Mouse (Mus musculus) macrophage (primary cell): Measurements from ENCODE around the gene R3hdm2. TPM values are rescaled to one million over a fixed set of nuclear protein-coding genes. Genes with fewer than 3 reads are reported as not detected.

Experiments
- H3K27ac ChIP-seq: fragments of 350-480 bp; formaldehyde crosslinking; 2 replicates; pipeline ENCODE4 v1.9.0; 2021
- H3K36me3 ChIP-seq: fragments of 350-480 bp; formaldehyde crosslinking; 2 replicates; pipeline ENCODE4 v1.9.0; 2021; ENCODE audit errors: inconsistent target
- H3K4me3 ChIP-seq: fragments of 350-480 bp; formaldehyde crosslinking; 2 replicates; pipeline ENCODE4 v1.9.0; 2021; ENCODE audit errors: inconsistent target
- H3K79me2 ChIP-seq: fragments of 350-480 bp; formaldehyde crosslinking; 2 replicates; pipeline ENCODE4 v1.9.0; 2021; ENCODE audit errors: inconsistent target
- WGBS: methylation state at CpG from one replicate; pipeline ENCODE4 v1.1.7; 2026; ENCODE audit warnings: inconsistent platforms; ENCODE audit not compliant: missing documents; 5-methylcytosine and 5-hydroxymethylcytosine counted together
- polyA plus RNA-seq: library from polyadenylated mRNA; stranded (reverse); fragments of 250-400 nt; gene quantifications from 3 replicates; pipeline ENCODE4 v1.2.4, GENCODE M21; 2018; ENCODE audit warnings: inconsistent platforms

Gene R3hdm2
- polyA plus RNA-seq, 1 experiment from 2014 or later = 168 TPM

DNA sequence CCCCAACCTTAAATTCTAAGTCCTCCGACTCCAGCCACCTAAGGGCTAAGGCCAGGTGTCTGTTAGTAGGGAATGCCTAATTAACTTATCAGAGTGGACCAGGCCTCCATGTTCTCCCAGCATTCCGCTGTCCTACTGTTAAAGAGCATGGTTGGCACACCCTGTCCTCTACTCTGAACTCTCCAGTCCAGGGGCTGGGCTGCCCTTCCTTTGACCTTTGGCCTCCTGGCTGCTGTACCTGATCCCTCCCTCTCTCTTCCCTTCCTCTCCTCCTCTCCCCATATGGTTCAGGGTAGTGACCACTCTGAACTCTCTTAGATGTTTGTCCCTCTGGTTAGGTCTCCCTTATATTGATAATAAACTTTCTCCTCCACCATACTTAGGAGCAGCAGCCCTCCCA is 45.7 kb downstream of the R3hdm2 start:
- 98% methylated on average over 2 of the region's 2 CpGs for WGBS
- Histone ChIP-seq H3K79me2 (peaks cover 53% of the 10 kb centered on the region; the same call in 1 of the 2 replicates), H3K4me3 (no peak overlapping the region), H3K36me3 (0 out of 2 replicates have a peak, but pooled peaks cover under 1% of the 10 kb centered on the region), H3K27ac (no peak overlapping the region)

DNA sequence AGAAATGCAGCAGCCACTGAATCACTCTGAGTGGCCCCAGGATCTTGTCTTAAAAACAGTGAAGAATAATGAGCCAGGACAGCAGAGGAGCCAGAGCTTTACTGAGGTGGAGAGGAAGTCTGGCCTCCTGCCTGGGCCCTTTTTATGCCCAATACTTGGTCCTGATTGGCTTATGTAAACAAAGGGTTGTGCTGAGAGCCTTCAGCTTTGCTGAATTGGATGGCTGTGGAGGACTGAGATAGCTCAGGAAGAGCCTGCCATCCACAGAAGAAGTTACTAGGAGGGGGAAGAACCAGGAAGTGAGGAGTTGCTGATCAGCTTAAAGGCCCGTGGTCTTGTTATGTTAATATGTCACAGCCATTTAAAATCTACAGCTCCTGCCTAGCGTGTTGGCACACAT is 46.5 kb downstream of the R3hdm2 start:
- Histone ChIP-seq H3K4me3 (no peak overlapping the region), H3K36me3 (0 out of 2 replicates have a peak, but pooled peaks cover 4% of the 10 kb centered on the region), H3K79me2 (peaks cover 53% of the 10 kb centered on the region; the same call in 1 of the 2 replicates), H3K27ac (no peak overlapping the region)
- WGBS = 33% methylated on average over 2 of the region's 2 CpGs

DNA sequence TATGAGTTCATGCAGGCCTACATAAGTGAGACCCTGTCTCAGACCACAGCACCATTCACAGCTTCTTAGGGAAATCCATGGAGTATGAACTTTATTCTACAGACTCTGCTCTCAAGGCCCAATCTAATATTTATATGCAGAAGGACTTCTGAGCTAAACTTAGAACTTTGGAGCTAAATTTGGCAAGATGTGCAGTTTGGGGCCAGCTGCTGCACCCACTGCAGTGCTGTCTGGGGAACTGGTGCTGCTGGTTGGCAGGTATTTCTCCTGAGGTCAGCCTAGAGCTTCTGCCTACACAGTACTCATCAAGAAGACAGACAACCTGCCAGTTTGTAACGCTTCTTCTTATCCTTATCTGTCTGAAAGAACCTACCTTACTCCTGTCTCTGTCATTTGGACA is 47.0 kb downstream of the R3hdm2 start:
- peaks cover 53% of the 10 kb centered on the region; the same call in 1 of the 2 replicates for H3K79me2 ChIP-seq
- 0 out of 2 replicates have a peak, but pooled peaks cover 4% of the 10 kb centered on the region for H3K36me3 ChIP-seq
- no peak overlapping the region for H3K4me3 ChIP-seq
- H3K27ac ChIP-seq = no peak overlapping the region
- 82% methylated on average over 1 of the region's 1 CpGs for WGBS

GRCm38 (mm10) chr10:127427987-127428386 is 47.9 kb downstream of the R3hdm2 start:
- peaks cover 44% of the 10 kb centered on the region; the same call in 1 of the 2 replicates for H3K79me2 ChIP-seq
- WGBS = 58% methylated on average over 1 of the region's 1 CpGs
- H3K36me3 ChIP-seq = 0 out of 2 replicates have a peak, but pooled peaks cover 4% of the 10 kb centered on the region
- no peak overlapping the region for H3K27ac ChIP-seq
- no peak overlapping the region for H3K4me3 ChIP-seq

DNA sequence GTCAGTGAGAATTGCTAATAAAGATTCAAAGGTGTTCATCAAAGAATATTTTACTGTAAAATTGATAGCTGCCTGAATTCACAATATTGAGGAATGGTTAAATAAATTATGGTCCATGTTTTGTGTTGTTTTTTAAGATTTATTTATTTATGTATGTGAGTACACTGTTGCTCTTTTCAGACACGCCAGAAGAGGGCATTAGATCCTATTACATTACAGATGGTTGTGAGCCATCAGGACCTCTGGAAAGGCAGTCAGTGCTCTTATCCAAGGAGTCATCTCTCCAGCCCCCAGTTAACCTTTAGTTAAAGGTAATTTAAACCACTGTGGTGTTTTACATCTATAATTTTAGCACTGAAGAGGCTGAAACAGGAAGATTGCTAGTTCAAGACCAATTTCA is 49.4 kb downstream of the R3hdm2 start:
- H3K79me2 ChIP-seq = peaks cover 29% of the 10 kb centered on the region; the same call in 1 of the 2 replicates
- 86% methylated on average over 1 of the region's 1 CpGs for WGBS
- no peak overlapping the region for H3K4me3 ChIP-seq
- H3K36me3 ChIP-seq = 0 out of 2 replicates have a peak, but pooled peaks cover 4% of the 10 kb centered on the region
- H3K27ac ChIP-seq = no peak overlapping the region

DNA sequence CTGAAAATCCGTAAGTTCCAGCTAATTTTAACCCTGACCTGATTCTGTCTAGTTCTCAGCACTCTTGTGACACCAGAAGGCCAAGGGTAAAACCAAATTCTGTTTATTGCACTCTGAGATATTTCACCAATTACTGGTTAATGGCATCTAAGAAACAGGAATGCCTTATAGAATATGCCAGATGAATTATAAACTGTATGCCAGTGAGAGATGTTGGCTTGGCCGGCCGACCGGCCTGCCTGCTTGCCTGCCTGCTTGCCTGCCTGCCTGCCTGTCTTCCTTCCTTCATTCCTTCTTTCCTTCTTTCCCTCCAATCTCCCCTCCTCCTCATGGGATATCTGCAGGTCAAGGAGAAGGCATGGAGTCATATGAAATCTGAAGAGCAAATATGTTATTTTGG is 52.3 kb downstream of the R3hdm2 start:
- H3K79me2 ChIP-seq = peaks cover 11% of the 10 kb centered on the region; the same call in 1 of the 2 replicates

DNA sequence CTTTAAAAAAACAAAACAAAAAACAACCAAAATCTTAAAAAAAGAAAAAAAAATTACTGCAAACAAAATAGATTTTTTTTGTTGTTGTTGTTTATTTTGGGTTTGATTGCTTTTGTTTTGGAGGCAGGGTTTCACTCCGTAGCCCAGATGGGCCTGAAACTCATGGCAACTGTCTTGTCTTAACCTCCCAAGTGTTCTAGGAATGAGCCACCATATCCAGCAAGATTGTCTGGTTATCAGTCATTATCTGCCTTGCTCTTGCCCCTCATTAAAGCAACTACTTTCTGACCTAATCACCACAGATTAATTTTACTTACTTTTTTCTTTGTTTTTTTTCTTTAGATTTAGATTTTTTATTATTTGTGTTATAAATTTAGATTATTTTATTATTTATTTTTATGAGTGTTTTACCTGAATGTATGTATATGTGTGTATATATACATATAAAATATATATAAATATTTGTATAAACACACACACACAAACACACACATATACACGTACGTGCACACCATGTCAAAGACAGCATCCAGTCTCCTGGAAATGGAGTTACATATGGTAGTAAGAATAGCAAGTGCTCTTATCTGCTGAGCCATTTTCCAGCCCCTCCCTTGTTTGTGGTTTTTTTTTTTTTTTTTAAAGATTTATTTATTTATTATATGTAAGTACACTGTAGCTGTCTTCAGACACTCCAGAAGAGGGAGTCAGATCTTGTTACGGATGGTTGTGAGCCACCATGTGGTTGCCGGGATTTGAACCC is 57.4 kb downstream of the R3hdm2 start:
- 100% methylated on average over 2 of the region's 5 CpGs for WGBS
- Histone ChIP-seq H3K36me3 (no peaks in the 10 kb centered on the region), H3K27ac (no peak overlapping the region), H3K4me3 (no peak overlapping the region), H3K79me2 (peaks cover 16% of the 10 kb centered on the region; the same call in 1 of the 2 replicates)

More for the DNA sequence above, 52.3 kb downstream of the R3hdm2 start:
- Histone ChIP-seq H3K27ac (no peak overlapping the region), H3K4me3 (no peak overlapping the region), H3K36me3 (0 out of 2 replicates have a peak, but pooled peaks cover 4% of the 10 kb centered on the region)
- WGBS = 98% methylated on average over 4 of the region's 4 CpGs

DNA sequence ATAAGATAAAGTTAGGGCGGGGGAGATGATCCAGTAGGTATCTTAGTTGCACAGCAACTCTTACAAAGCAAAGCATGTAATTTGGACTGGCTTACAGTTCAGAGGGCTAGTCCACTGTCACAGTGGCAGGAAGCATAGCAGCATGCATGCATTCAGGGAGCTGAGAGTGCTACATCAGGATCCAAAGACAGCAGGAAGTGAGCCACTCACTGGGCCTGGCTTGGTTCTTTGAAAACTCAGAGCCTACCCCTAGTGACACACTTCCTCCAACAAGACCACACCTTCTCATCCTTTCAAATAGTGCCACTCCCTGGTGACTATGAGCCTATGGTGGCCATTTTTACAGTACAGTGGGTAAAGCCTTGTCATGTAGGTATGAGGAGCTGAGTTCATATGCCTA is 73.6 kb downstream of the R3hdm2 start:
- Histone ChIP-seq H3K36me3 (peaks cover 53% of the 10 kb centered on the region), H3K4me3 (no peak overlapping the region), H3K27ac (no peak overlapping the region), H3K79me2 (no peaks in the 10 kb centered on the region)
- 100% methylated on average over 1 of the region's 1 CpGs for WGBS

- WGBS = 98% methylated on average over 5 of the region's 5 CpGs
- peaks cover 80% of the 10 kb centered on the region for H3K36me3 ChIP-seq
- H3K4me3 ChIP-seq = no peak overlapping the region
- no peaks in the 10 kb centered on the region for H3K79me2 ChIP-seq
- no peak overlapping the region for H3K27ac ChIP-seq
Observed at GRCm38 (mm10) chr10:127462411-127463096, 82.4 kb downstream of the R3hdm2 start.

- Histone ChIP-seq H3K27ac (no peak overlapping the region), H3K79me2 (no peaks in the 10 kb centered on the region), H3K4me3 (no peak overlapping the region), H3K36me3 (peaks cover 34% of the 10 kb centered on the region)
- 6% methylated on average over 15 of the region's 15 CpGs for WGBS
Observed at GRCm38 (mm10) chr10:127471281-127471988, 91.3 kb downstream of the R3hdm2 start.

- 46% methylated on average over 9 of the region's 9 CpGs for WGBS
- no peak overlapping the region for H3K27ac ChIP-seq
- no peaks in the 10 kb centered on the region for H3K79me2 ChIP-seq
- H3K36me3 ChIP-seq = peaks cover 46% of the 10 kb centered on the region
- H3K4me3 ChIP-seq = no peak overlapping the region
Observed at GRCm38 (mm10) chr10:127472722-127473121, 92.6 kb downstream of the R3hdm2 start.

DNA sequence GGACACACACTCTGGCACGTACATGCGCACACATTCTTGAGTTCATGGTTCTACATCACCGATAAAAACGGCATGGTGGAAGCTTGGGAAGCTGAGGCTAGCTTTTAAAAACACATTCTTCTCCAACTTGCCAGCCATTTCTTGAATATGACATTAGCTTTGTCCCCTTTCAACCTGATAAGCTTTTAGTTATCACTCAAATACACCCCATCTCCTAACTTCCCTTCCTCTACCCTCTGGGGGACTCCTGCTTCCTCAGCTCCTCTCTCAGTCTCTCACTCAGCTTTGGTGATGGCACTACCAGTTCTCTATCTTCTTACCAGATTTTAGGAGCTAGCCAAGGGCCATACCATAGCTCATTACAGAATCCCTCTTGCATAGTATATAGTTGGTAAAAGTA is 95.0 kb downstream of the R3hdm2 start:
- H3K36me3 ChIP-seq = peaks cover 42% of the 10 kb centered on the region
- H3K27ac ChIP-seq = no peak overlapping the region
- no peak overlapping the region for H3K4me3 ChIP-seq
- H3K79me2 ChIP-seq = no peaks in the 10 kb centered on the region
- WGBS = 97% methylated on average over 4 of the region's 4 CpGs

GRCm38 (mm10) chr10:127476541-127476940 is 96.4 kb downstream of the R3hdm2 start:
- peaks cover 42% of the 10 kb centered on the region for H3K36me3 ChIP-seq
- H3K4me3 ChIP-seq = no peak overlapping the region
- H3K79me2 ChIP-seq = no peaks in the 10 kb centered on the region
- 97% methylated on average over 3 of the region's 3 CpGs for WGBS
- no peak overlapping the region for H3K27ac ChIP-seq

- Histone ChIP-seq H3K27ac (no peak overlapping the region), H3K79me2 (no peaks in the 10 kb centered on the region), H3K4me3 (no peak overlapping the region), H3K36me3 (peaks cover 42% of the 10 kb centered on the region)
- WGBS = 93% methylated on average over 7 of the region's 7 CpGs
Observed at GRCm38 (mm10) chr10:127477301-127477700, 97.2 kb downstream of the R3hdm2 start.
